Mouse (Mus musculus): ENCODE data around the gene Bbx. TPM values are rescaled to one million over a fixed set of nuclear protein-coding genes. Genes with fewer than 3 reads are reported as not detected.

The Bbx gene
- total and polyA plus RNA-seq, 3 experiments: 3.7 to 112 (median 43.7) TPM

- no peak for ATAC-seq (ENCODE audit: extremely low read depth, insufficient number of reproducible peaks, low FRiP score, poor library complexity, severe bottlenecking)
- Histone ChIP-seq H3K27me3 (ENCODE audit: insufficient read depth, low read length) (no peaks in the 10 kb centered on the region), H3K36me3 (replicated peaks) (peaks cover 13% of the 10 kb centered on the region), H3K9me3 (replicated peaks) (no peaks in the 10 kb centered on the region), H3K4me3 (ENCODE audit: low read depth, low read length) (no peak overlapping the region), H3K4me1 (ENCODE audit: insufficient read depth, low read depth, low read length) (0 out of 2 replicates have a peak, but pooled peaks cover 2% of the 10 kb centered on the region)
- DNase-seq (ENCODE audit: low spot score): no peak
- TF ChIP-seq CTCF (IDR thresholded peaks at IDR 0.05; ENCODE audit: low read depth, low read length) (no peak), POLR2AphosphoS5 (IDR thresholded peaks at IDR 0.05; ENCODE audit: insufficient replicate concordance, low read depth, low read length) (no peak), TAL1 (conservative IDR thresholded peaks at IDR 0.05; ENCODE audit: low read depth, low read length) (no peak), GATA2 (IDR thresholded peaks at IDR 0.05; ENCODE audit: borderline replicate concordance, low read depth, low read length) (no peak), GATA1 (IDR thresholded peaks at IDR 0.05; ENCODE audit: borderline replicate concordance, low read length) (no peak)
These were observed 48.6 kb downstream of the Bbx start for GRCm38 (mm10) chr16:50383541-50383940.

DNA sequence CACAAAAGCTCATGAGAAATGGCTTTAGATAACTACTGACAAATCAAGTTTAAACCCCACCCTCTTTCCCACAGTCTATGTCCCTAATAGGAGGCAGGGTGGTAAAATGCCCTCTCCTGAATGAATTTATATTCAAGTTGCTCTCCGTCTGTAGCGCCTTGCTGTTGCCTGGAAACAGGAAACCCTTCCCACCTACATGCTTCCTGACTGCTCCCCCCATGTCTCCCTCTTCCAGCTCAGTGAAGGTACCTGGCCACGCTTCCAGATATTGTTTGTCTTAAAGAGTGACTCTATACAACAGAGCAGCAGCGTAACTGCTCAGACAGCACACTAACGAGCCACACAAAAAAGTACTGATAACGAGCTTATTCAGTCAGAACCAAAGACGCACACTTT lies 50.8 kb downstream of the Bbx start:
- H3K4me1 ChIP-seq (ENCODE audit: insufficient read depth, low read depth, low read length): 0 out of 2 replicates have a peak, but pooled peaks cover 2% of the 10 kb centered on the region
- H3K36me3 ChIP-seq (replicated peaks): peaks cover 11% of the 10 kb centered on the region
- H3K4me3 ChIP-seq (ENCODE audit: low read depth, low read length): no peak overlapping the region
- no peak for TF ChIP-seq GATA2 (IDR thresholded peaks at IDR 0.05; ENCODE audit: borderline replicate concordance, low read depth, low read length)
- no peak for TF ChIP-seq POLR2AphosphoS5 (IDR thresholded peaks at IDR 0.05; ENCODE audit: insufficient replicate concordance, low read depth, low read length)
- no peak for TF ChIP-seq CTCF (IDR thresholded peaks at IDR 0.05; ENCODE audit: low read depth, low read length)
- no peak for TF ChIP-seq GATA1 (IDR thresholded peaks at IDR 0.05; ENCODE audit: borderline replicate concordance, low read length)
- TF ChIP-seq TAL1 (conservative IDR thresholded peaks at IDR 0.05; ENCODE audit: low read depth, low read length): no peak
- ATAC-seq (ENCODE audit: extremely low read depth, insufficient number of reproducible peaks, low FRiP score, poor library complexity, severe bottlenecking) (no peak), DNase-seq (ENCODE audit: low spot score) (no peak)
- no peaks in the 10 kb centered on the region for H3K27me3 ChIP-seq (ENCODE audit: insufficient read depth, low read length)
- H3K9me3 ChIP-seq (replicated peaks): no peaks in the 10 kb centered on the region

DNA sequence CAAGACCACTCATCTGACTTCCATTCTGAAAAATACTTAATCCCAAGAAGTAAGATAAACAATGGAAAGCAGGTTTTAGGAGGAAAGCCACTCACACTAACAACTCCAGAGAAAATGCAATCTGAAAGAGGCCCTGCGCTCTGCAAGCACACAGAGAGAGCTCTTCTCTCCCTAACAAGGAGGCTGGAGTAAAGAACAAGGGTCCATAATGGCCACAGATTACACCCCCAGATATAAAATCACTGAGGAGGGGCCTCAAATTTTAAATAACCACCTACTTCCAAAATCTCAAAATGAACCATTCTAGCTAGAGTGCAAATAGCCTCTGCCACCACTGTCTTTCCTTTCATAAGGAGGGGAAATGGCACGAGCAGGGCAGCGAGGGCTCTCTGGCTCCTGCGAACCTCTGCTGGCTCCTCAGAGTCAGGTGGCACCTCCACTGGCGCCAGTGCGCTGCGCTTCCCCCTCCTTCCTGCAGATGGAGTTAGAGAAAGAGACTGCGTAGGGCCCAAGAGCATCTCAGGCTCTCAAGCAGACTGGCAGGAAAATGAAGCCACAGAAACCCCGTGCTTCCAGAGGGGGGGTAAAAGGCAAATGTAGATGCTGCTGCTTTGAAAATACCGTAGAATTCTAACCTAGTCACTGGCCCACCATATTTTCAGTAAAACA lies 51.4 kb downstream of the Bbx start:
- DNase-seq (ENCODE audit: low spot score): no peak
- Histone ChIP-seq H3K36me3 (replicated peaks) (peaks cover 11% of the 10 kb centered on the region), H3K4me1 (ENCODE audit: insufficient read depth, low read depth, low read length) (0 out of 2 replicates have a peak, but pooled peaks cover 2% of the 10 kb centered on the region), H3K27me3 (ENCODE audit: insufficient read depth, low read length) (no peaks in the 10 kb centered on the region), H3K4me3 (ENCODE audit: low read depth, low read length) (no peak overlapping the region), H3K9me3 (replicated peaks) (no peaks in the 10 kb centered on the region)
- no peak for ATAC-seq (ENCODE audit: extremely low read depth, insufficient number of reproducible peaks, low FRiP score, poor library complexity, severe bottlenecking)
- TF ChIP-seq POLR2AphosphoS5 (IDR thresholded peaks at IDR 0.05; ENCODE audit: insufficient replicate concordance, low read depth, low read length): no peak

GRCm38 (mm10) chr16:50380232-50380631 lies 52.0 kb downstream of the Bbx start:
- DNase-seq (ENCODE audit: low spot score) (no peak), ATAC-seq (ENCODE audit: extremely low read depth, insufficient number of reproducible peaks, low FRiP score, poor library complexity, severe bottlenecking) (no peak)
- H3K9me3 ChIP-seq (replicated peaks): no peaks in the 10 kb centered on the region
- no peaks in the 10 kb centered on the region for H3K27me3 ChIP-seq (ENCODE audit: insufficient read depth, low read length)
- H3K4me3 ChIP-seq (ENCODE audit: low read depth, low read length): no peak overlapping the region
- H3K4me1 ChIP-seq (ENCODE audit: insufficient read depth, low read depth, low read length): 0 out of 2 replicates have a peak, but pooled peaks cover 2% of the 10 kb centered on the region
- H3K36me3 ChIP-seq (replicated peaks): peaks cover 11% of the 10 kb centered on the region
- TF ChIP-seq GATA1 (IDR thresholded peaks at IDR 0.05; ENCODE audit: borderline replicate concordance, low read length): no peak
- TF ChIP-seq GATA2 (IDR thresholded peaks at IDR 0.05; ENCODE audit: borderline replicate concordance, low read depth, low read length): no peak
- no peak for TF ChIP-seq CTCF (IDR thresholded peaks at IDR 0.05; ENCODE audit: low read depth, low read length)
- no peak for TF ChIP-seq TAL1 (conservative IDR thresholded peaks at IDR 0.05; ENCODE audit: low read depth, low read length)
- no peak for TF ChIP-seq POLR2AphosphoS5 (IDR thresholded peaks at IDR 0.05; ENCODE audit: insufficient replicate concordance, low read depth, low read length)

DNA sequence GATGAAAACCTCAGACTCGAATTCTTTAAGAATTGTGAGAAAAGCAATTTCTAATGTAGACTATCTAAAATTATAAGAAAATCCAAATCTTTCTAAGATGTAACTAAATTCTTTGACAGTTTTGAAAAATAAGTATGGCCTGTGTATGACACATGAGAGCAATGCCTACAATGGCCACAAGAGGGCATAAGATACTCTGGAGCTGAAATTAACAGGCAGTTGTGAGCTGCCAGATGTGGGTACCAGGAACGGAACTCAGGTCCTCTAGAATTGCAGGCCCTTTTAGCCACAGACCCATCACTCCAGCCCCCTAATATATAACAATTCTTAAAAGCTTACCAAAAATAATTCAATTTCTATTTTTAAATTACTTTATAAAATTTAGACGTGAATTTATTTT lies 57.6 kb downstream of the Bbx start:
- Histone ChIP-seq H3K4me1 (ENCODE audit: insufficient read depth, low read depth, low read length) (peaks cover 18% of the 10 kb centered on the region), H3K27me3 (ENCODE audit: insufficient read depth, low read length) (no peaks in the 10 kb centered on the region), H3K9me3 (replicated peaks) (no peaks in the 10 kb centered on the region), H3K4me3 (ENCODE audit: low read depth, low read length) (no peak overlapping the region), H3K36me3 (replicated peaks) (peaks cover 5% of the 10 kb centered on the region)
- TF ChIP-seq CTCF (IDR thresholded peaks at IDR 0.05; ENCODE audit: low read depth, low read length) (0 out of 2 replicates have a peak, but pooled peaks have one; percentile 25), GATA1 (IDR thresholded peaks at IDR 0.05; ENCODE audit: borderline replicate concordance, low read length) (no peak)
- DNase-seq (ENCODE audit: low spot score): no peak
- ATAC-seq (ENCODE audit: extremely low read depth, insufficient number of reproducible peaks, low FRiP score, poor library complexity, severe bottlenecking): no peak

DNA sequence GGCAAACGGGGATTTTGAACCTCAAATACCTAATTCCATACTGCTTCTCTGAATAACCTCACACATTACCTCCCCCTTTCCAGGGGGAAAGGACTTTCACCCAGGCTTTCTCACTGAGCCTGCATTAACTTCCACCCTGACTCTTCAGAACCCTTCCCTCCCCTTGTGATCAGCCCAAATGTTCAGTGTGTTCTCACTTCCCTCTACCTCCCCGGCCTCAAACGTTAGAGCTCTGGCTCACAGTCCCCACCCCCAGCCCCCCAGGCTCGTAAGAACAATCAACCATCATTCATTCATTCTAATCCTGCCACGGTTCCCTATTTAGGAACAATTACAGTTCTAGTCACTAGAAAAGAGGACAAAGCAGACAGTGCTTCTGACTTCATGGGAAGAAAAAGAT lies 58.5 kb downstream of the Bbx start:
- no peak for ATAC-seq (ENCODE audit: extremely low read depth, insufficient number of reproducible peaks, low FRiP score, poor library complexity, severe bottlenecking)
- Histone ChIP-seq H3K27me3 (ENCODE audit: insufficient read depth, low read length) (no peaks in the 10 kb centered on the region), H3K4me1 (ENCODE audit: insufficient read depth, low read depth, low read length) (peaks cover 18% of the 10 kb centered on the region), H3K36me3 (replicated peaks) (peaks cover 5% of the 10 kb centered on the region), H3K9me3 (replicated peaks) (no peaks in the 10 kb centered on the region), H3K4me3 (ENCODE audit: low read depth, low read length) (no peak overlapping the region)
- TF ChIP-seq GATA2 (IDR thresholded peaks at IDR 0.05; ENCODE audit: borderline replicate concordance, low read depth, low read length) (no peak), GATA1 (IDR thresholded peaks at IDR 0.05; ENCODE audit: borderline replicate concordance, low read length) (no peak), POLR2AphosphoS5 (IDR thresholded peaks at IDR 0.05; ENCODE audit: insufficient replicate concordance, low read depth, low read length) (no peak), CTCF (IDR thresholded peaks at IDR 0.05; ENCODE audit: low read depth, low read length) (no peak), TAL1 (conservative IDR thresholded peaks at IDR 0.05; ENCODE audit: low read depth, low read length) (no peak)
- no peak for DNase-seq (ENCODE audit: low spot score)
